Mouse (Mus musculus): ENCODE data around the gene Exph5. TPM values are rescaled to one million over a fixed set of nuclear protein-coding genes. Genes with fewer than 3 reads are reported as not detected.

Exph5 gene
- total RNA-seq, 2 experiments from 2014 or later: 1.7 to 2.1 TPM

DNA sequence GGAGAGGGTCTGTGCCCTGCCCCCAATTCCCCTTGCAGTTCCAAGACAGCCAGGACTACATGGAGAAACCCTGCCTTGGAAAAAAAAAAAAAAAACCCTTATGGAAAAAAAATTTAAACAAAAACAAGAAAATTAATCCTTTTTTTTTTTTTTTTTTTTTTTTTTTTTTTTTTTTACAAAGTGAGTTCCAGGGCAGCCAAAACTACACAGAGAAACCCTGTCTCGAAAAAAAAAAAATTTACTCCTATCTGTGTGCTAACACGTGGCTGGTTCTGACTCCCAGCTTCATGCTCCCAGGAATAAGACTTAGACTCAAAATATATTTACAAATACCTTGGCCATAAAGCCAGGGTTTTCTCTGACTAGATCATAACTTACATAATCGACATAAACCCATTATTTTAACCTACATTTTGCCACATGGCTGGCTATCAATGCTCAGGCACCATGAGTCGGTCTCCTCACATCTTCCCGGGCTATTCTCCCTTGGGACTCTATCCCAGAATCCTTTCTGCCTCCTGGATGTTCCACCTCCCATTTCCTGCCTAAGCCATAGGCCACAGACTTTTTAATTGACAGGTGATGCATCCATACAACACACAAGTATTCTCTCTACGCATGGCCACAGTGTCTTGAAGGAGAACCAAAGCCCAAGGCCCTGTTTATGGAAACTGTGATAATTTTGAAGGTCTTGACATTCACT, 102.7 kb downstream of the Exph5 start:
- DNase-seq (ENCODE audit: low spot score in 2 of 2): no peak

DNA sequence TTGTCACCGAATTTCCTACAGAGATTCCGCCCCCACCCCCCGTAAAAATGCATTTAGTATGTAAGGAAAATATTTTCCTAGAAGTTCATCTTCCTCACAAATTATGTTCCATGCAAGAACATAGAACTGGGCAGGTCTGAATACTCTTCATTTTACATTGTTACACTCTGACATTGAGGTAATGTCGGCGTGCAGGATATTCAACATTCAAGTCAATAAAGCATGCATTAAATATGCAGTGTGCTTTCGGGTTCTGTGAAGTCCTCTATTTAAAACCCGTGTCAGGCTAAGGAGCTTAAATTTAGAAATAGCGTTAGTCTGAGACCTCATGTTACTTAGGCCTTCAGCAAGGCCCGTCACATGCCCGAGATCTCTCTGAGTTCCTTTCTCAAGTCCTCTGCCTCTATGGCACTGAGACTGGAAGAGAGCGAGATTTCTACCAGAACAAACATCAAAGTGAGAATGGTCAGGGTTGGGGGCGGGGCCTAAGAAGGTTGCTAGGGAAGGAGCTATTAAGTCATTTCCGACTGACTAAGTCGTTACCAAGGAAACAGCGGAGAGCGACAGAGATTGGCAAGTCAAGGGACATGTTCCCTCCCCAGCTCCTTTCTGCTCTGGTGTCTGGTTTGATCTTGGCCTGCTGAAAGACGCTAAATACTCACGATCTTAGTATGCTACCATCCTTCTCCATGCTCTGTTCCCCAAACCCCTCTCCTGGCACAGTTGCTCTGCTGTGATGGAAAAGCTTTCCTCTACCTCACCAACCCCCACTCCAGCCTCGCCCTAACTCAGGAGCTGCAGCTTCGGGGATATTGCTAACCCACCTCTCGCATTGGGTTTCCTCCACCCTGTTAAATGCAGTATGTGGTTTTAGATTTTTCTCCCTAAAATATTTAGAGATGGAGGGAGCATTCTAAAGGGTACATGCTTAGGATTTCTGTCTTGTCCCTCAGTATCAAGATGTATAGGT, 103.6 kb downstream of the Exph5 start:
- DNase-seq (ENCODE audit: low spot score in 2 of 2): peak; percentile 67 to 76

DNA sequence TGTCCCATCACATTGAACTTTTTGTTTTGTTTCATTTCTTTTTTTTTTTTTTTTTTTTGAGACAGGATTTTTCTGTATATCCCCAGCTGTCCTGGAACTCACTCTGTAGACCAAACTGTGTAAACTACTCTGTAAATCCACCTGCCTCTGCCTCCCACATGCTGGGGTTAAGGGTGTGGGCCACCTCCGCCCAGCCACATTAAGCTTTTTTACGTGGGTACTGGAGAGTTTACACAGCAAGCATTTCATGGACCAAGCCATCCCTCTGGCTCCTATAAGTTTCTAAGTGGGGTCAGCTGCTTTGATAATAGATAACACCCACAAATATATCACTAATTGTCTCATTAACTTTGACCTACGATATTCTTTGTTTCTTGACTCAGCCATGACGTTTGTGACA, 107.1 kb downstream of the Exph5 start:
- DNase-seq (ENCODE audit: low spot score in 2 of 2): no peak

GRCm38 (mm10) chr9:53408953-53409361, 107.5 kb downstream of the Exph5 start:
- DNase-seq (ENCODE audit: low spot score in 2 of 2): no peak

GRCm38 (mm10) chr9:53409427-53409826, 108.0 kb downstream of the Exph5 start:
- no peak for DNase-seq (ENCODE audit: low spot score in 2 of 2)

DNA sequence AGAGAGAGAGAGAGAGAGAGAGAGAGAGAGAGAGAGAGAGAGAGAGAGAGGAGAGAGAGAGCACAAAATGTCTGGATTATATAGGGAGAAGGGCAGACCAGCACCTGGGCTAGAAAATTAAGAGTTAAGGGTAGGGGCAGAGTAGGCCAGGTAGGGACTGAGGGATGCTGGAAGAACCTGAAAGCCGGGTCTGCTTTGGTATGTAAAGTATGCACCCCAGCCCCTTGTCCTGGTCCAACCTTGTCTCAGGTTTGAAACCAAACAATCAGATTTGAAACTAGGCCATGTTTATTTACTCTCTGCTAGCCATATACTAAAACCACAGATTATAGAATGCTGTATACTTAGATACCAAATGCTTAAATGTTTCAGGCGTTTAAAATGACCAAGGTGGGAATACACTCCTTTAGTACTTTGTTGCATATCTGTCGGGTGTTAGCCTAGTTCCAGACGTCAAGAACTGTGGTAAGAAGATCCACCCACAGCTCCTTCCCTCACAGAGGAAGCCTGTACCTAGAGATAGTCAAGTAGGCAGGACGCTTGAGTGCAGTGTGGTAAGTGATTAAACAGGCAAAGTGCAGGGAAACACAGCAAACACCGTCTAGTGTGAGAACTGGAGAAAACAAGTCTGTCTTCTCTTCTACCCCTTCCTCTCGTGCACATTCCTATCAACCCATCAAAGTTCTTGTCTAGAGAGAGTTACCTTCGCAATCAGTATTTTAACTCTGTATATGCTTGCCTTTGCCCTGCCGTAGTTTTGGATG, 120.8 kb downstream of the Exph5 start:
- DNase-seq (ENCODE audit: low spot score in 2 of 2): no peak

GRCm38 (mm10) chr9:53426726-53427125, 125.3 kb downstream of the Exph5 start:
- no peak for DNase-seq (ENCODE audit: low spot score in 2 of 2)

Small RNAs within 50 kb of the gene (microRNA-seq; reads per million reads assigned to microRNA genes)
- gene Mir130c: 0 reads per million in 2 experiments

Other genes starting within 250 kb of the Exph5 start
- gene Ddx10, start 53.6 kb upstream of the Exph5 start, total RNA-seq (2021): 10 to 100 TPM; 21.9 to 22.5 TPM
- gene Kdelc2, start 82.4 kb downstream of the Exph5 start, total RNA-seq (2021): 1 to 10 TPM; 6.7 to 7.6 TPM
- gene 4930550C14Rik, start 100.7 kb downstream of the Exph5 start, total RNA-seq (2021): under 1 TPM in 1 of 2 experiments, not detected in 1; 0.11 TPM
- gene Atm, start 235.1 kb downstream of the Exph5 start, total RNA-seq (2021): 10 to 100 TPM; 24.2 to 27.5 TPM
- 10 to 100 TPM; 14.3 to 16.3 TPM for gene Npat, start 235.4 kb downstream of the Exph5 start, total RNA-seq (2021)